Mouse (Mus musculus): ENCODE data around the gene Fbf1.
A peak's percentile ranks its signal among the peaks of the same experiment; 100 is the strongest.

Fbf1 gene

GRCm38 (mm10) chr11:116167884-116168439 lies at the start of gene Fbf1:
Gene Fbf1 (minus strand): TSS chr11:116168166.
- DNase-seq (ENCODE audit: low spot score) = peak; percentile 88

DNA sequence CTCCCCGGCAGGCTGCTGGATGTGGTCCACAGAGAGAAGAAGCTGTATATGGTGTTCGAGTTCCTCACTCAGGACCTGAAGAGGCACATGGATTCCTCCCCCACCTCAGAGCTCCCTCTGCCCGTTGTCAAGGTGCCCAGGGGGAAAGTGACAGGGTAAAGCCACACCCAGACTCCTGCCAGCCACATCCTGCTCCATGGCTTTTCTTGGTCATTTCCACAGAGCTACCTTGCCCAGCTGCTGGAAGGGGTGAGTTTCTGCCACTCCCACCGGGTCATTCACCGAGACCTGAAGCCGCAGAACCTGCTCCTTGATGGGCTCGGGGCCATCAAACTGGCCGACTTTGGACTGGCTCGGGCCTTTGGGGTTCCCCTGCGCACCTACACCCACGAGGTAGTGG lies 48.6 kb upstream of the Fbf1 start:
- DNase-seq (ENCODE audit: low spot score) = no peak

DNA sequence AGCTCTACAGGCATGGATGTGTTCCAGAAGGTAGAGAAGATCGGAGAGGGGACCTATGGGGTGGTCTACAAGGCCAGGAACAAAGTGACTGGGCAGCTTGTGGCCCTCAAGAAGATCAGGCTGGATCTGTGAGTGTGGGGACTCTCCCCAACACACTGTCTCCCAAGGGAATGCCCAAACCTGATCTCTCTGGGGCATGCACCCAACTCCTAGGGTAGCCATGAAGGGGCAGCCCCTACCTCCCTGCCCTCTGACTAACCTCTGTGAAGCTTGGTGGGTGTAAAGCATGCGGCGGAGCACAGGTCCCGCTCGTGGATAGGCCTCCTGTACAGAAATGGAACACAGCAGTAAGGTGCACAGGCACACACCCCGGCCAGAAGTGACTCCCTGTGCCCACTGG lies 48.0 kb upstream of the Fbf1 start:
- DNase-seq (ENCODE audit: low spot score) = no peak

DNA sequence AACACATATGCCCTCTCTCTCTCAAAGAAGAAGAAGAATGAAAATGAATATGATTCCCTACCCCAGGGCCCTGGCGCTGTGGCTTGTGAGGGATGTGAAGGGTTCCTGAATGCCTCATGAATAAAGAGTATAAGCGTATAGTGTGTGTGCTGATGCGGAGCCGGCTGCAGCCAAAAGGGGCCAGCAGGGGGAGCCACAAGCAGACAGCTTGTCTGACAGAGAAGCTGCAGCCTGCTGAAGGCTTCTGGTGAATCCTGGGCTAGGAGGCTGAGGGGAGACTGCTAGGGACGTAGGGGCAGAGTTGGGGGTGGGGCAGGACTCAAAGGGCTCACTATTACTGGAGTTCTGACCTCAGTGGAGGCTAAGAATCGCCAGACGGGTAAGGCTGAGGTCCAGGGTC lies 47.2 kb upstream of the Fbf1 start:
- DNase-seq (ENCODE audit: low spot score) = no peak

DNA sequence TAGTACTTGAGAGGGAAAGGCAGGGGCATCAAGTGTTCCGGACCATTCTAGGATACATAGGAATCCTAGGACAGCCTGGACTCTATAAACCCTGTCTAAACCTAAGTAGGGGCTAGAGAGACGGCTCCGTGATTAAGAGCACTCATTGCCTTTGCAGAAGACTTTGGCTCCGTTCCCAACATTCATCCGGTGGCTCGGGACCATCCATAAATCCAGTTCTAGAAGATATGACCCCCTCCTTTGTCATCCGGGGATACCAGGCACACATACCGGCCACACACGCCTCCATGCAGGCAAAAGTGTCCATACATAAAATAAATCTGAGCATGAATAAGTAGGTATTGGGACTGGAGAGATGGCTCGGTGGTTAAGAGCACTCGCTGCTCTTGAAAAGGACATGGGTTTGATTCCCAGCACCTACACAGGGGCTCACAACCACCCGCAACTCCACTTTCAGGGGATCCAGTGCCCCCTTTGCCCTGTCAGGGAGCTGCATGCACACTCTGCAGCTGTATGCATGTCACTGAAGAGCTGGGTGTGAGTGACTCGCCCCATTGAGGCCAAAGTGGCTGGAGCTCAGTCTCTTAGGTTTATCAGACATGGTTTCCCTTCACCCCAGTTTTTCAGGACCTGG lies 46.0 kb upstream of the Fbf1 start:
- DNase-seq (ENCODE audit: low spot score) = no peak

DNA sequence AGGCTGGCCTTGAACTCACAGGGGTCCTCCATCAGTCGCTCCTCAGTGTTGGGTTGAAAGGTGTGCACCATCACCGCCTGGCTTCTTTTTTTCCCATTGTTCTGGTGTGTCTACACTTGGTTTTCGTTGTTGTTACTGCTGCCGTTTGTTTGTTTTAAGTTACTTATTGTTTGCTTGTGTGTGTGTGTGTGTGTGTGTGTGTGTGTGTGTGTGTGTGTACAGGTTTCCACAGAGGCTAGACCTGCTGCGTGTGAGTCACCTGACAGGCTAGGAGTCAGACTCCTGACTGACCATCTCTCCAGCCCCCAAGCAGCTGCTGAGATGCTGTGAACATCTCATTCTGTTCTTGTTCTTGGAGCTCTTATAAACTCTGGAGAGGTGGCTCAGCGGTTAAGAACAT lies 44.9 kb upstream of the Fbf1 start:
- no peak for DNase-seq (ENCODE audit: low spot score)

- no peak for DNase-seq (ENCODE audit: low spot score)
Measured at GRCm38 (mm10) chr11:116210696-116211095, 42.7 kb upstream of the Fbf1 start.

GRCm38 (mm10) chr11:116209257-116209656 lies 41.3 kb upstream of the Fbf1 start:
- DNase-seq (ENCODE audit: low spot score) = no peak

DNA sequence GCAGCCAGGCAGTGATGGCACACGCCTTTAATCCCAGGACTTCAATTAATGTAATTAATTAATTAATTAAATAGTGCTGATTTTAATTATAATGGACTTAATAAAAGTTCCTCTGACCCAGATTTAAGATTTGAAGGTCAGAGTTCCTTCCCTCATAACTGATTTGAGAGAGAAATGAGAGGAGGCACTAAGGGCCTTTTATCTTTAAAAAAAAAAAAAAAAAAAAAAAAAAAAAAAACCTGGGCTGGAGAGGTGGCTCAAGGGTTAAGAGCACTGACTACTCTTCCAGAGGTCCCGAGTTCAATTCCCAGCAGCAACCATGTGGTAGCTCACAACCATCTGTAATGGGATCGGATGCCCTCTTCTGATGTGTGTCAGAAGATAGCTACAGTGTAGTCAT lies 40.7 kb upstream of the Fbf1 start:
- no peak for DNase-seq (ENCODE audit: low spot score)

DNA sequence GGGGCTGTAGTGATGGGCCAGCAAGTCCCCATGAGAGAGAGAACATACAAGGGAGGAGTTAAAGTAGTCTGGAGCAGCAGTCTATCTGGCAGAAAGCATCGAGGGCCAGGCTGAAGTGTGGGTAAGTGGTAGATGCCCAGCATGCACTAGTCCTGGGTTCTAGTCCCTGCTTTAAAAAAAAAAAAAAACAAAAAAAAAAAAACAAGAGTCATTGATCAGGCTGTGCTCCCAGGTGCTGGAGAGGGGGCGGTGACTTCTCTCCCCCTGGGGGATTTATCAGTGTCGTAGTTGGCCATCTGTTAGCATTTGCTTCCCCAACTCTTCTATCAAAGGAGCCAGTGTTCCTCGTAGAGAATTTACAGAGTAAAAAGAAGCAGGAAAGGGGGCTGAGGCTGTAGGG lies 38.7 kb upstream of the Fbf1 start:
- DNase-seq (ENCODE audit: low spot score) = no peak

- DNase-seq (ENCODE audit: low spot score) = no peak
Measured at GRCm38 (mm10) chr11:116203150-116203549, 35.2 kb upstream of the Fbf1 start.

GRCm38 (mm10) chr11:116201151-116201550 lies 33.2 kb upstream of the Fbf1 start:
- no peak for DNase-seq (ENCODE audit: low spot score)

DNA sequence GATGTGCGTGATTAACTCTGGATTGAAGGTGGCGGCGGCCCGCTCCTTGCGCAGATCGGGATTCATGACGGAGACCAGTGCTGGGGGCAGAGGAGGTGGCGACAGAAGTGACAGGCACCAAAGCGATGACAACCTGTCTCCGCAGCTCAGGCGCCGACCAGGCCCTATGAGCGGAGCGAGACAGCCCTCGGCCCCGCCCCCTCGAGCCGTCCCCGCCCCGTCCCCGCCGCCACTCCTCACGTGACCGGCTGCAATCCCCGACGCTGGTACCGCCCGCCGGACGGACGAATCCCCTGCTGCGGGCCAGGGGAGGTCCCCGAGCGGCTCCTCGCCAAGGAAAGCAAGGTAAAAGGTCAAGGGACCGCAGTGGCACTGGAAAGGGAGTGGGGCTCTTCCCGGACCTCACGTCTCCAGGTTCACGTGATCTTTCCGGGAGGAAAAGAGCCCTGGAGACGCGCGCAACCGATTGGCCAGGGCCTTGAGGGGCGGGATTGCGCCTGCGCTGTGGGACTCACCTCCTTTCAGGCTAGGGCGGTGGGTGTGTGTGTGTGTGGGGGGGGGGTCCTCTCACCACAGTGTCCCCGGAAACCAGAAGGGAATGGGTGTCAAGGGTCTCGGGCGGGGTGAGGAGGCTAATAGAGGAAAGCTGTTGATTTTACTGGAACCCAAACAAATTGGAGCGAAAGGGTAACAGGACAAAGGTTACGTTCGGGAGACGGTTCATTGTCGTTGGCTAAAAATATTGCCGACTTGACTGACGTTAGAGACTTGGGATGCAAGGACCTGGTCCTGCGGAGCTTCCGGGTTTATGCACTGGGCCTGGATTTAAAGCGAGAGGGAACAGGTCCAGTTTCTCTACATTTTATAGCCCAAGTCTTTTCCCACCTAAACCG lies 30.9 kb upstream of the Fbf1 start, which contains the start of the genes Ten1 and Acox1:
Ten1 (plus strand) TSS at position 217 of the 893 bp plus-strand sequence.
Acox1 (minus strand) TSS at position 407 of the 893 bp plus-strand sequence.
- peak; percentile 91 for DNase-seq (ENCODE audit: low spot score)

GRCm38 (mm10) chr11:116198132-116198531 lies 30.2 kb upstream of the Fbf1 start:
- DNase-seq (ENCODE audit: low spot score) = peak; percentile 23

GRCm38 (mm10) chr11:116197584-116197906 lies 29.6 kb upstream of the Fbf1 start:
- no peak for DNase-seq (ENCODE audit: low spot score)

- no peak for DNase-seq (ENCODE audit: low spot score)
Measured at GRCm38 (mm10) chr11:116196866-116197583, 29.1 kb upstream of the Fbf1 start.

DNA sequence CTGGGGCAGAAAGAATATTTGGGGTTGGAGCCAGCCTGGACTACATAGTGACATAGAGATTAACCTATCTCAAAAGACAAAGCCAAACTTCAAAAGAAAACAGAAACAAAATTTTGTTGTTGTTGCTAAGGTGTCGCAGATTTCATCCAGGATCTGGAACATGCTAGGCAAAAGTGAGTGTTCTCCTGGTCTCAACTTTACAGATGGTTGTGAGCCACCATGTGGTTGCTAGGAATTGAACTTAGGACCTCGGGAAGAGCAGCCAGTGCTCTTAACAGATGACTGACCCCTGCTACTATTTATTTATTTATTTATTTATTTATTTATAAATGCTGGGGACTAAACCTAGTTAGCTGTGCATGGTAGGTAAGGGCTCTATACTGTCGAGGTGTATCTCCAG lies 28.4 kb upstream of the Fbf1 start:
- no peak for DNase-seq (ENCODE audit: low spot score)

DNA sequence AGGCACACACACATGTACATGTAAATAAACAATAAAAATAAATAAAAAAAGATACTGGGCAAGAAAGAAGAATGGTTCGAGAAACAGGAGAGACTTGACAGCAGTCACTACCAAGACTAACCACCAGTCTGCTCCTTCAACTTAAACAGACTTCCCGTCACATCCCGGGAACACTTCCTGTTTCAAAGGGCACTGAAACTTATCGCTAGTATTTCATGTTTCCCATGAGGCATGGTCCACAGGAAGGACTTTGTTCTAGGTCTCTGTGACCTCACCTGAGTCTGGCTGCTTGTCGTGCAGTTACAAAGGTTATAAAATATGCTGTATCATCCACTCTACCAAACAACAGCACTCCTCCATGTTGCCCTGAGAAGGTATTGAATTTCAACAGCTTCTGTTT lies 27.3 kb upstream of the Fbf1 start:
- DNase-seq (ENCODE audit: low spot score) = no peak

GRCm38 (mm10) chr11:116194619-116195018 lies 26.7 kb upstream of the Fbf1 start:
- DNase-seq (ENCODE audit: low spot score) = no peak

- no peak for DNase-seq (ENCODE audit: low spot score)
Measured at GRCm38 (mm10) chr11:116187226-116187930, 19.4 kb upstream of the Fbf1 start.

DNA sequence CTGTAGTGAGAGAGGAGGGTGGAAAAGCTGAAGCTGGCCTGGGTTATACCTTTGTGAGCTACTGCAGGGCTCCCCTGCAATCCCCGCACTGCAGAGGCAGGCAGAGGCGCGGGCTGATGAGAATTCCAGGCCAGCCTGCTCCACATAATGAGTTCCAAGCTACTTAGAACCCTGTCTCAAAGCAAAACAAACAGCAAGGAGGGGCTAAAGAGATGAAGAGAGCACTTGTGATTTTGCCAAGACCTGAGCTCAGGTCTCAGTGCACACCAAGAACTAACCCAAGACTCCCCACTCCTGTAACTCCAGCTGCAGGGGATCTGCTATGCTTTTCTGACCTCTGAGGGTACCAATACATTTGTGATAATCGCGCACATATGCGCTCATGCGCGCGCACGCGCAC lies 18.4 kb upstream of the Fbf1 start:
- DNase-seq (ENCODE audit: low spot score) = no peak

- DNase-seq (ENCODE audit: low spot score) = no peak
Measured at GRCm38 (mm10) chr11:116185836-116186235, 17.9 kb upstream of the Fbf1 start.
